Mouse (Mus musculus) liver, postnatal 0 days (tissue): ENCODE measurements around the gene Coro1a. TPM values are rescaled to one million over a fixed set of nuclear protein-coding genes. Genes with fewer than 3 reads are reported as not detected.

ENCODE experiments used
- ATAC-seq: fragments of 200-750 bp; cut with Nextera tagmentation; 2 replicates; pipeline ENCODE4 v1.8.0; 2017; ENCODE audit warnings: mild to moderate bottlenecking, moderate library complexity
- DNase-seq: peaks from one replicate; pipeline ENCODE4 v3.0.0-alpha.2; 2016
- H3K27ac ChIP-seq: fragments of 300-500 bp; sonication (generic); 2 replicates; pipeline ENCODE4 v1.5.1; 2014; ENCODE audit warnings: antibody characterized with exemption, moderate library complexity, mild to moderate bottlenecking, low read depth
- H3K27me3 ChIP-seq: fragments of 300-500 bp; sonication (generic); 2 replicates; pipeline ENCODE4 v1.6.1; 2014; ENCODE audit warnings: low read length, control low read depth, mixed read lengths; ENCODE audit not compliant: insufficient read depth
- H3K36me3 ChIP-seq: fragments of 300-500 bp; sonication (generic); replicated peaks from 2 replicates; pipeline ENCODE4 v1.6.1; 2014; ENCODE audit warnings: mild to moderate bottlenecking, control low read depth, low read length, moderate library complexity, mixed read lengths; ENCODE audit not compliant: insufficient read depth
- H3K4me1 ChIP-seq: fragments of 300-500 bp; sonication (generic); 2 replicates; pipeline ENCODE4 v1.6.1; 2014; ENCODE audit warnings: antibody characterized with exemption, mild to moderate bottlenecking, control low read depth; ENCODE audit not compliant: insufficient read depth
- H3K4me2 ChIP-seq: fragments of 300-500 bp; sonication (generic); 2 replicates; pipeline ENCODE4 v1.6.1; 2014; ENCODE audit warnings: low read depth, mild to moderate bottlenecking, low read length, moderate library complexity, mixed read lengths
- H3K4me3 ChIP-seq: fragments of 300-500 bp; sonication (generic); 2 replicates; pipeline ENCODE4 v1.5.1; 2014; ENCODE audit warnings: low read depth, low read length
- H3K9ac ChIP-seq: fragments of 300-500 bp; sonication (generic); replicated peaks from 2 replicates; pipeline ENCODE4 v1.6.1; 2014; ENCODE audit warnings: mild to moderate bottlenecking, moderate library complexity
- H3K9me3 ChIP-seq: fragments of 300-500 bp; sonication (generic); 2 replicates; pipeline ENCODE4 v1.6.1; 2016; ENCODE audit warnings: mild to moderate bottlenecking, control low read depth, low read length, mixed read lengths
- CTCF ChIP-seq: sonication (generic); IDR thresholded peaks from 2 replicates; pipeline ENCODE4 v1.5.1; 2016; ENCODE audit warnings: antibody characterized with exemption, low read depth
- EP300 ChIP-seq: IDR thresholded peaks from 2 replicates; pipeline ENCODE4 v1.6.1; 2016; ENCODE audit warnings: antibody characterized with exemption, low read depth, mild to moderate bottlenecking
- WGBS: fragments of 180-500 bp; shearing (Covaris S2); extraction: QIAGEN DNeasy Blood & Tissue Kit; methylation state at CpG from one replicate; pipeline ENCODE4 v1.1.7; 2014; ENCODE audit not compliant: insufficient replicate concordance; 5-methylcytosine and 5-hydroxymethylcytosine counted together
- polyA plus RNA-seq: library from polyadenylated mRNA; unstranded; fragments of >200 nt; fragmentation: Nextera tagmentation; extraction: Ambion mirVana; gene quantifications from 2 replicates; pipeline ENCODE4 v1.2.1, GENCODE M21; 2015

The Coro1a gene
- polyA plus RNA-seq, 1 experiment from 2014 or later = 130 TPM

DNA sequence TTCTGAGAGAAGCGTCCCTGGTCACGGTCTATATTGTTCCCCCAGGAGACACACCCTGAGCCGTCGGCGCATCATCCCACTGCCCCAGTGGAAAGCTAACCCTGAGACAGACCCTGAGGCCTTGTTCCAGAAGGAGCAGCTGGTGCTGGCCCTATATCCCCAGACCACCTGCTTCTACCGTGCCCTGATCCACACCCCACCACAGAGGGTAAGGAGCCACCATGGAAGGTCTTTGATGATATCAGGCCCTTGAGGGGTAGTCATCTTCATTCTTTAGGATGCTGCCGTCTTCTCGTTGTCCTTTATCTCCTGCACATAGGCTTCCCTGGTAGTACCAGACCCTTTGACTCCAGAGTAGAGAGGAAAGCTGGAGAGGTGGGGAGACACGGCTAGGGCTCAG lies 35.5 kb downstream of the Coro1a start:
- no peaks in the 10 kb centered on the region for H3K9me3 ChIP-seq
- no peak overlapping the region for H3K4me3 ChIP-seq
- no peak overlapping the region for H3K9ac ChIP-seq
- no peak for TF ChIP-seq CTCF
- no peak for TF ChIP-seq EP300
- DNase-seq (no peak), ATAC-seq (no peak)
- peaks cover 31% of the 10 kb centered on the region for H3K4me1 ChIP-seq
- H3K36me3 ChIP-seq = peaks cover 32% of the 10 kb centered on the region
- H3K27ac ChIP-seq = no peak overlapping the region
- H3K27me3 ChIP-seq = no peaks in the 10 kb centered on the region
- WGBS = 86% methylated on average over 9 of the region's 9 CpGs
- no peak overlapping the region for H3K4me2 ChIP-seq

DNA sequence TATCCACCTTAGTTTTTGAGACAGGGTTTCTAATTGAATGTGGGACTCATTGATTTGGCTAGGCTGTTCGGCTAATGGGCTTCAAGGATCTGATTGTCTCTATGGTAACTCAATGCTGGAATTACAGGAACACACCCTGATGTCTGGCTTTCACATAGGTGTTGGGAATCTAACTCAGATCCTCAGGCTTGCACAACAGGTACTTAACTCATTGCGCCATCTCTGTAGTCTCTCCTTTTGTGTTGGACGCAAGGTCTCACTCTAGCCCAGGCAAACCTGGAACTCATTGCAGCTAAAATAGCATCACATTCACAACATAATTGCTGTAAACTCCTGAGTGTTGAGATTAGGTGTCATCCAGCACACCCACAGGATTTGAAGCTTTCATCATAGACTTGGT lies 37.4 kb downstream of the Coro1a start:
- Histone ChIP-seq H3K4me1 (peaks cover 21% of the 10 kb centered on the region), H3K9ac (no peak overlapping the region), H3K4me2 (no peak overlapping the region), H3K9me3 (no peaks in the 10 kb centered on the region), H3K36me3 (peaks cover 36% of the 10 kb centered on the region), H3K27ac (peak overlapping the region; percentile 36; the same call in 1 of the 2 replicates), H3K27me3 (no peaks in the 10 kb centered on the region), H3K4me3 (no peak overlapping the region)
- DNase-seq = no peak
- TF ChIP-seq CTCF (no peak), EP300 (no peak)
- ATAC-seq = peak; percentile 32; the same call in 1 of the 2 replicates
- 71% methylated on average over 3 of the region's 3 CpGs for WGBS

DNA sequence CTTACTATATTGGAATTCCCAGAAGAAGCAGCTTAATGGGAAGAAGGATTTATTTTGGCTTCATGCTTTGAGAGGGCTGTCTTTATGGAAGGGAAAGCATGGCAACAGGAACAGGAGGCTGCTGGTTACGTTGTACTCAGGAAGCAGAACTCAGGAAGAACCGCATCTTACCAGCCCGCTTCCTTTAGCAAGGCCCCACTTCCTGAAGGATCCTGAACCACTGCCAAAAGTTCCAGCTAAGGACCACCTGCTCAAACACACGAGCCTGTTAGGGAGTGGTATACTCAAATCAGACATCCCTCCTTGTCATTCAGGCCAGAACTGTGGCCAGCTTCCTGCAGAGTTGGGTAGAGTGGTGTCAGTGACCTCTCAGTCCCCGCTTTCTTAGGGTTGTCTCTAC lies 39.1 kb downstream of the Coro1a start:
- WGBS = 50% methylated on average over 5 of the region's 5 CpGs
- peaks cover 39% of the 10 kb centered on the region for H3K36me3 ChIP-seq
- peak overlapping the region; percentile 58 for H3K27ac ChIP-seq
- H3K27me3 ChIP-seq = no peaks in the 10 kb centered on the region
- no peak overlapping the region for H3K4me2 ChIP-seq
- no peak overlapping the region for H3K4me3 ChIP-seq
- H3K9me3 ChIP-seq = no peaks in the 10 kb centered on the region
- TF ChIP-seq CTCF (no peak), EP300 (no peak)
- H3K9ac ChIP-seq = no peak overlapping the region
- peaks cover 16% of the 10 kb centered on the region for H3K4me1 ChIP-seq
- no peak for ATAC-seq
- DNase-seq = no peak

DNA sequence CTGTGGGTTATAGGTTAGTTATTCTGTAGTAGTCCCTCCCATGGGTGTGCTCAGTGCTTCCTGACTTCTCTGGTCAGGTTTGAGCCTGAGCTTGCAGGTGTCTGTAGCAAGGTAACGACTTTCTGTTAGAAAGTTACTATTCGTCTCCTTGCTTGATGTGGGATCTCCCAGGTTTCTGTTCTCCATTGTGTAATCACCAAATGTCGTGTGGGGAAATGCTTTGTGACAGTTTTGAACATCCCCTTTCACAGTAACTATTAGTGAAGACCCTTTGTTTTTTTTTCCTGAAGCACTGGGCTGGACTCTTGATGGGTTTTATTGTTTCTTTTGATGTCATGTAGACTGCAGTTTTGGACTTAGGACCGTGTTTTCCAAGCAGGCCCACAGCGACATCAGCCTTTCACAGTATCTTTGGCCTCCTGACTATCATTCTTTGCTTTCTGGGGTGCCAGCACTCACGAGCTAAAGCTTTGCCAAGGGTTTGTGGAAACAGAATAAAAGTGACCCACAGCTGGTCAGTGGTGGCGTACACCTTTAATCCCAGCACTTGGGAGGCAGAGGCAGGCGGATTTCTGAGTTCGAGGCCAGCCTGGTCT lies 40.0 kb downstream of the Coro1a start:
- H3K4me2 ChIP-seq = no peak overlapping the region
- DNase-seq = no peak
- H3K27me3 ChIP-seq = no peaks in the 10 kb centered on the region
- H3K36me3 ChIP-seq = peaks cover 34% of the 10 kb centered on the region
- TF ChIP-seq EP300 (no peak), CTCF (no peak)
- peak overlapping the region; percentile 58 for H3K27ac ChIP-seq
- H3K4me1 ChIP-seq = peaks cover 16% of the 10 kb centered on the region
- 64% methylated on average over 9 of the region's 9 CpGs for WGBS
- no peak overlapping the region for H3K4me3 ChIP-seq
- H3K9ac ChIP-seq = no peak overlapping the region
- no peaks in the 10 kb centered on the region for H3K9me3 ChIP-seq
- no peak for ATAC-seq

DNA sequence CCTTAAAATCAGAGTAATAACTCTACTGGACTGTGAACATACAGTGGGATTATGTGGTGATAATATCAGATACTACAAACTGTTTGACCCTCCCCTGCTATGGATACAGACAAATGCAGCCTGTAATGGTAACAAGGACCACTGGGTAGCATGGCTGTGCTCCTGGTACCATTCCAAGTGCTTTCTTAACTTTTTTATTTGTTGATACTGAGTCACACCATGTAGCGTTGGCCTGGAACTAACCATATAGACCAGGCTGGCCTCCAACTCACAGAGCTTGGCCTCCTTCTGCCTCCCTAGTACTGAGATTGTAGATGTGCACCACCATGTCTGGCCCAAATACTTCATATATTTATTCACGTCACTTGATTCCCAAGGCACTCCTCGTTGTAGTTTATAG lies 42.3 kb downstream of the Coro1a start:
- H3K9me3 ChIP-seq = no peaks in the 10 kb centered on the region
- no peak overlapping the region for H3K4me3 ChIP-seq
- H3K27me3 ChIP-seq = no peaks in the 10 kb centered on the region
- H3K27ac ChIP-seq = no peak overlapping the region
- 83% methylated on average over 3 of the region's 3 CpGs for WGBS
- H3K9ac ChIP-seq = no peak overlapping the region
- TF ChIP-seq CTCF (no peak), EP300 (no peak)
- ATAC-seq (no peak), DNase-seq (no peak)
- peaks cover 19% of the 10 kb centered on the region for H3K36me3 ChIP-seq
- no peak overlapping the region for H3K4me2 ChIP-seq
- H3K4me1 ChIP-seq = peaks cover 11% of the 10 kb centered on the region

DNA sequence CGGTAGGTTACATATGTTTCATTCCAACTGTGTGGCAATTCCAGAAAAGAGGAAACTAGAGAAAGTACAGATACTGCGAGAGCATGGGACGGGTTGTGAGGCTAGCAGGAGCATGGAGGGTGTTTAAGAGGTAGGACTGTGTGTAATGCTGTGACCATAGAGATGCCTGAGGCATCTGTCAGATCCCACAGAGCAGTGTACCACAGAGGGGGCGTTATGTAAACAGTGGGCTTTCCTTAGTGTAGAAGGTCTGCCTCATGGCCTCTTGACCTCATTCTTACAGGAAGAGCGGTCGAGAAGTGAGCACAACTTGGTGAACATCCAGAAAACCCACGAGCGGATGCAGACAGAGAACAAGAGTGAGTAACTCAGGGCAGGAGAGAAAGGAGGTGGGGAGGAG lies 43.9 kb downstream of the Coro1a start:
- Histone ChIP-seq H3K4me1 (peaks cover 10% of the 10 kb centered on the region), H3K9ac (no peak overlapping the region), H3K4me2 (no peak overlapping the region), H3K27ac (no peak overlapping the region), H3K9me3 (no peaks in the 10 kb centered on the region), H3K4me3 (no peak overlapping the region), H3K27me3 (no peaks in the 10 kb centered on the region), H3K36me3 (peaks cover 19% of the 10 kb centered on the region)
- WGBS = 74% methylated on average over 8 of the region's 8 CpGs
- ATAC-seq (peak; percentile 25; the same call in 1 of the 2 replicates), DNase-seq (no peak)
- TF ChIP-seq CTCF (no peak), EP300 (no peak)

DNA sequence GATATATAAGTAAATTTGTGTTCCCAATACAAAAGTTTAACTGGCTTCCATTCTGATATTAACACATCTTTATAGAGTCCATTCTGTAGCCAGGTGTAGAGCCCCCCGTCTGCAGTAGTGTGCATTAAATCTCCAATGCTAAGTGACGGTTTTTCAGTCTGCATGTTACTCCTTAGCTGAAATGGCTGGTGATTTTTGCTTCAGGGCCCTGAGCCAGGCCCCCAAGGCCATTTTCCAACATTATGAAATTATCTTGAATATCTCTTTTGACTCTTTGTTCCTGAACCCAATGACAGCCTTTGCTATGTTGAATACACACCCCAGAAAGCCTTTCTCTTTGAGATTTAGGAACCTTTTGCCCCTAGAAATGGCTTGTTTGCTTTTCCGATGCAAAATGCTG lies 47.8 kb downstream of the Coro1a start:
- no peak overlapping the region for H3K4me2 ChIP-seq
- H3K27ac ChIP-seq = no peak overlapping the region
- H3K9me3 ChIP-seq = no peaks in the 10 kb centered on the region
- no peak overlapping the region for H3K4me3 ChIP-seq
- ATAC-seq (no peak), DNase-seq (no peak)
- H3K36me3 ChIP-seq = peaks cover 8% of the 10 kb centered on the region
- TF ChIP-seq EP300 (no peak), CTCF (no peak)
- WGBS = 79% methylated on average over 3 of the region's 3 CpGs
- H3K27me3 ChIP-seq = no peaks in the 10 kb centered on the region
- no peak overlapping the region for H3K9ac ChIP-seq
- H3K4me1 ChIP-seq = peaks cover 9% of the 10 kb centered on the region
